Mouse (Mus musculus) midbrain, embryonic 11.5 days (tissue): Measurements from ENCODE around the gene Vamp2. TPM values are rescaled to one million over a fixed set of nuclear protein-coding genes. Genes with fewer than 3 reads are reported as not detected.

ENCODE experiments used
- ATAC-seq: fragments of 200-750 bp; cut with Nextera tagmentation; 2 replicates; pipeline ENCODE4 v1.8.0; 2017; ENCODE audit warnings: moderate TSS enrichment, moderate library complexity; ENCODE audit not compliant: low FRiP score
- DNase-seq: peaks from one replicate; pipeline ENCODE4 v3.0.0; 2015; ENCODE audit warnings: low spot score; ENCODE audit errors: missing footprints
- H3K27ac ChIP-seq: fragments of 300-500 bp; sonication (generic); 2 replicates; pipeline ENCODE4 v1.5.1; 2014; ENCODE audit warnings: low read depth, low read length
- H3K27me3 ChIP-seq: fragments of 300-500 bp; sonication (generic); 2 replicates; pipeline ENCODE4 v1.6.1; 2014; ENCODE audit warnings: mild to moderate bottlenecking, low read length, moderate library complexity, mixed read lengths; ENCODE audit not compliant: control insufficient read depth, insufficient read depth
- H3K36me3 ChIP-seq: fragments of 300-500 bp; sonication (generic); 2 replicates; pipeline ENCODE4 v1.6.1; 2014; ENCODE audit warnings: mild to moderate bottlenecking, low read length, moderate library complexity, mixed read lengths; ENCODE audit not compliant: control insufficient read depth, insufficient read depth
- H3K4me1 ChIP-seq: fragments of 300-500 bp; sonication (generic); 2 replicates; pipeline ENCODE4 v1.6.1; 2014; ENCODE audit warnings: low read length; ENCODE audit not compliant: control insufficient read depth, insufficient read depth
- H3K4me2 ChIP-seq: fragments of 300-500 bp; sonication (generic); 2 replicates; pipeline ENCODE4 v1.6.1; 2014; ENCODE audit warnings: mild to moderate bottlenecking, moderate library complexity
- H3K4me3 ChIP-seq: fragments of 300-500 bp; sonication (generic); 2 replicates; pipeline ENCODE4 v1.5.1; 2014; ENCODE audit warnings: low read depth, low read length
- H3K9ac ChIP-seq: fragments of 300-500 bp; sonication (generic); 2 replicates; pipeline ENCODE4 v1.6.1; 2014; ENCODE audit warnings: low read length
- H3K9me3 ChIP-seq: fragments of 300-500 bp; sonication (generic); 2 replicates; pipeline ENCODE4 v1.6.1; 2016; ENCODE audit warnings: low read length; ENCODE audit not compliant: control insufficient read depth
- WGBS: fragments of 180-500 bp; shearing (Covaris S2); extraction: QIAGEN DNeasy Blood & Tissue Kit; methylation state at CpG from one replicate; pipeline ENCODE4 v1.1.7; 2014; 5-methylcytosine and 5-hydroxymethylcytosine counted together
- polyA plus RNA-seq: library from polyadenylated mRNA; unstranded; fragments of >200 nt; fragmentation: Nextera tagmentation; extraction: Ambion mirVana; gene quantifications from 2 replicates; pipeline ENCODE4 v1.2.1, GENCODE M21; 2014

Vamp2 gene
- polyA plus RNA-seq, 1 experiment from 2014 or later, result 72.4 TPM

DNA sequence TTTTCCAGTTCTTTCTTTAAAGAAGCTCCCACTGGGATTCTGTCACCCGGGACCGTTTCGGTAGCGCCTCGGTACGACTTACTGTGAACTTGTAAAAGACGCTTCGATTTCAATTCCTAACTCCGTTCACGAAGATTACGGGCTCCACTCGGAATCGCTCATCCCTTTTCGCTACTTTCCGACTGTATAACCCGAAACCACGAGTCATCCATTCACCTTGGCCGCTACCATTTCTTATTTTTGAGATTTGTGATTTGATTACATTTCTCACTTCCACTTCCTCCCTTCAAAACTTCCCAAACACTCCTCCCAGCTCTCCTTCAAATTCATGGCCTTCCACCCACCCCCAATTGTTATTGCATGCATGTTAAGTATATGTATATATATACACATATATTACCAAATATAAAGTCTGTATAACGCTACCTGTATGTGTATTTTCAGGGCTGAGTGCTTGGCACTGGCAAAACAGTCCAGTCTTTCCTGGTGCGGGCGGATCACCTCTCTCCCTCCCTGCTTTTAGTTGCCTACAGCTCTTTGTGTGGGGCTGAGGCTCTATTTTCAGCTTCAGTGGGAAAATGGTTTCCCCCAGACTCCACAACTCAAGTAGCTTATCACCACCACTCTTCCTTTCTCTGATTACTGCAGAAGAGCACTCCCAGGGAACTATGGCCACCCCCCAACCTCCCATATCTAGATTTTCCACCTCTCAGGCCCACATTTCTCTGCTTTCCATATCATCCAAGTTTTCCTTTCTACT, 22.9 kb downstream of the Vamp2 start:
- Histone ChIP-seq H3K4me2 (peak overlapping the region; percentile 55), H3K9ac (peak overlapping the region; percentile 56), H3K4me1 (peaks cover 6% of the 10 kb centered on the region), H3K4me3 (peak overlapping the region; percentile 45), H3K27ac (no peak overlapping the region), H3K36me3 (peaks cover 5% of the 10 kb centered on the region; the same call in 1 of the 2 replicates), H3K27me3 (peaks cover 2% of the 10 kb centered on the region), H3K9me3 (no peaks in the 10 kb centered on the region)
- ATAC-seq, result 0 out of 2 replicates have a peak, but pooled peaks have one; percentile 46
- whole genome bisulfite sequencing, result 7% methylated on average over 21 of the region's 21 CpGs
- peak; percentile 95 for DNase-seq

DNA sequence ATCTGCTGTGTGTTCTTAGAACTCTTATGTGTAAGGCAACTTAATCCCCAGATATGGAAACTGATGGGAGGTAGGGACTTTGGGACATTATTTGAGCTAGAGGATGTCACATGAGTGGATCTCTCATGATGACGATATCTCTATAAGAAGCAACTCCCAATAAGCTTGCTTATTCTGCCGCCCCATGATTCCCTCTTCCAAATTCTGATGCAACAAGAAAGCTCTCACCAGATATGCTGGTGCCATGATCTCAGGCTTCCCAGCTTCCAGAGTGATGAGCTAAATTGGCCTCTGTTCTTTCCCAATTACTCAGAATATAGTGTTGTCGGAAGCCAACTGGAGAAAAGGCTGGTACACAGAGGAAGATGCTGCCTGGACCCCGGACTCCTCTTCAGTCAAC, 23.6 kb downstream of the Vamp2 start:
- Histone ChIP-seq H3K27ac (no peak overlapping the region), H3K4me3 (peak overlapping the region; percentile 45; the same call in 1 of the 2 replicates), H3K4me1 (peaks cover 6% of the 10 kb centered on the region), H3K9ac (no peak overlapping the region), H3K9me3 (no peaks in the 10 kb centered on the region), H3K36me3 (peaks cover 5% of the 10 kb centered on the region; the same call in 1 of the 2 replicates), H3K4me2 (no peak overlapping the region; the same call in 1 of the 2 replicates), H3K27me3 (peaks cover 2% of the 10 kb centered on the region)
- ATAC-seq (no peak), DNase-seq (peak; percentile 82)
- WGBS, result 61% methylated on average over 4 of the region's 4 CpGs

DNA sequence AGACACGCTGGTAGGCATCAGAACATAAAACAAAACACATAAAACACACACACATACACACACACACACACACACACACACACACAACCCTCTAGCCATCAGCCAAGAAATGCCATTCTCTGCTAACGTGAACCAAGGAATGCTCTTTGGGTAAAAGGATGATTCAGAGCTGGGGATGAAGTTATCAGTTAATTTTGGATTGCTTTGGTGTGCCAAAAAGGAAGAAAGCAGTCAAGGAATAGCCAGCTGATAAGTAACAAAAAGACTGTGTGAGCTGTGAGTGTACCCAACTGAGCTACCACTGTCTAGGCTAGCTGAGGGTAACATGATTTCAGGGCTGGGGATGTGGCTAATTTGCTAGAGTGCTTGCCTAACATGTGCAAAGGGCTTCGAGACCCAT, 25.7 kb downstream of the Vamp2 start:
- Histone ChIP-seq H3K27ac (no peak overlapping the region), H3K27me3 (peaks cover 2% of the 10 kb centered on the region), H3K4me3 (no peak overlapping the region), H3K4me1 (peaks cover 12% of the 10 kb centered on the region), H3K4me2 (no peak overlapping the region), H3K9ac (no peak overlapping the region), H3K36me3 (no peaks in the 10 kb centered on the region), H3K9me3 (no peaks in the 10 kb centered on the region)
- DNase-seq (no peak), ATAC-seq (no peak)
- WGBS, result 80% methylated on average over 3 of the region's 3 CpGs

DNA sequence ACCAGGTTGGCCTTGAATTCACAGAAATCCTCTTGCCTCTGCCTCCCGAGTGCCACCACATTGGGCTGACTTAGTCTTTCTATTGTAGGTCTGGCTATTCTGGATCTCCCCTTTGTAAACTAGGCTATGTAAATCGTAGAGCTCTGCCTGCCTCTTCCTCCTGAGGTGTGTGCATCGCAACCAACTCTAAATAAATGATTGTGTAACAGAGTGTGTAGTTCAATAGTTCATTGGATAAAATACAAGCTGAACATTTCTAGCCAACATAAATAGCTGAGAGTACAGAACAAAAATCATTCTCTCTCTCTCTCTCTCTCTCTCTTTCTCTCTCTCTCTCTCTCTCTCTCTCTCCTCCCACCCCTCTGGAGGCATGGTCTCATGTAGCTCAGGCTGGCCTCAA, 26.3 kb downstream of the Vamp2 start:
- Histone ChIP-seq H3K4me2 (no peak overlapping the region), H3K36me3 (no peaks in the 10 kb centered on the region), H3K27me3 (peaks cover 2% of the 10 kb centered on the region), H3K4me1 (peaks cover 14% of the 10 kb centered on the region), H3K4me3 (no peak overlapping the region), H3K27ac (no peak overlapping the region), H3K9ac (no peak overlapping the region), H3K9me3 (no peaks in the 10 kb centered on the region)
- DNase-seq (no peak), ATAC-seq (no peak)
- WGBS, result 83% methylated on average over 3 of the region's 3 CpGs

DNA sequence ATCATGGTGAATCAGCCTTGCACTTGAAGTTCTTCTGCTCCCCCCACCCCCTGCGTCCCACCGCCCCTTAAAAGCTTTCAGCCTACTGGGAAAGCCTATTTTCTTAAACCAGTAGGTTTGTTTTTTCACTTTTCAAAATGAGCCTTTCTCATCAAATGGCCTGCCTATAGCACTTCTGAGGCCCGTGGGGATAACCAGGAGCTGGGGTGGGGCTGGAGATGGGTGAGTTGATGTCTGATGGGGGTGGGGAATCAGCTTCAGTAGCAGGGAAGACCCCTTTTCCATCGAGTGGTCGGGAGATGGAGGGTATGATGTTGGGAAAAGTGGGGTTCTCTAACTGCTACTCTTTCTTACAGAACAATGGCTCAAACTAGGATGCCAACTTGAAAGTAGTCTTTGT, 28.6 kb downstream of the Vamp2 start:
- peaks cover 24% of the 10 kb centered on the region for H3K4me1 ChIP-seq
- H3K4me2 ChIP-seq, result peak overlapping the region; percentile 78
- DNase-seq, result no peak
- no peak overlapping the region for H3K4me3 ChIP-seq
- no peaks in the 10 kb centered on the region for H3K36me3 ChIP-seq
- H3K9ac ChIP-seq, result no peak overlapping the region
- 53% methylated on average over 5 of the region's 5 CpGs for WGBS
- H3K27me3 ChIP-seq, result peaks cover 15% of the 10 kb centered on the region
- no peaks in the 10 kb centered on the region for H3K9me3 ChIP-seq
- no peak for ATAC-seq
- H3K27ac ChIP-seq, result no peak overlapping the region

DNA sequence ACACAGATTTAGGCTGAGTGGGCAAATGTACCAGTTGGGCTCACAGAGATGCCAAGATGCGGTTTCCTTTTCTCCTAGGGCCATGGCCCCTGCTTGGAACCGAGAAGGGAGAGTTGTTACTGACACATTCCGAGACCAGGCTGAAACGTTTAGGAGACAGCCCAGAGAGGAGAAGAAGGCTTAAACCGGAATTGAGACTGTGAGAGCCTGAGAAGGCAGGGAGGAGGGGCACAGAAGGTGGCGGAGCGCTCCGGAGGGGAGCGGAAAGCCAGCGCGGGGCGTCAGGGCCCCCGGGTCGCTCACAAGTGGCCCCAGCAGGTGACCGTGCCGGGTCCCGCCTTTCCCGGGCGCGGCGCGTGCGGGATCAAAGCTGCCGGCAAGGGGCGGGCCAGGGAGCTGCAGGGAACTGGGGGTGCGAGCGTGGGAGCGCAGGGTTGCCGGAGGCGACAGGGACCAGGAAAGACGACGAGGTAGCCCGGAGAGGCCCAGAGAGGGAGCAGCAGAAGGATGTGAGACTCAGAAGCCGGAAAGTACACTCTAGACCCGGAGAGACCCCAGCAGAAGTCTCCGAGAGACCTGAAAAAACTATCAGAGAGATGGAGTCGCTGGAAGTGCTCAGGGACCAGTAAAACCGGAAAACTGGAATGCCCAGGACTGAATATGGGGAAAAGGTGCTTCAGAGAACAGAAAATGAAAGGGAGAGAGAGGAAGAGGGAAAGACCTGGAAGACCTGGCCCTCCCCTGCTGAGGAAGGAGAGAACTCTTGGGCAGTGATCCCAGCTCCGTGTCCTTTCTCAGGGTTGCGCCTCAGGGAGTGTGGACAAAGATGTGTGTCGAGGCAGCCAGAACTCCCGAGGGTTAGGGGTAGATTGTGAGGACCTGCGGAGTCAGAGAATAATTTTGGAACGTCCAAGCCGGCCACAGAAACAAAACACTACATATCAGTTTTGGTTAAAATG, 29.7 kb downstream of the Vamp2 start:
- Histone ChIP-seq H3K36me3 (no peaks in the 10 kb centered on the region), H3K4me2 (peak overlapping the region; percentile 78), H3K27ac (0 out of 2 replicates have a peak overlapping the region, but pooled peaks have one; percentile 27), H3K9me3 (no peaks in the 10 kb centered on the region), H3K4me1 (peaks cover 26% of the 10 kb centered on the region), H3K27me3 (peaks cover 15% of the 10 kb centered on the region), H3K9ac (peak overlapping the region; percentile 68), H3K4me3 (peak overlapping the region; percentile 74)
- 0 out of 2 replicates have a peak, but pooled peaks have one; percentile 20 for ATAC-seq
- WGBS, result under 1% methylated on average over 45 of the region's 45 CpGs
- DNase-seq, result peak; percentile 97

DNA sequence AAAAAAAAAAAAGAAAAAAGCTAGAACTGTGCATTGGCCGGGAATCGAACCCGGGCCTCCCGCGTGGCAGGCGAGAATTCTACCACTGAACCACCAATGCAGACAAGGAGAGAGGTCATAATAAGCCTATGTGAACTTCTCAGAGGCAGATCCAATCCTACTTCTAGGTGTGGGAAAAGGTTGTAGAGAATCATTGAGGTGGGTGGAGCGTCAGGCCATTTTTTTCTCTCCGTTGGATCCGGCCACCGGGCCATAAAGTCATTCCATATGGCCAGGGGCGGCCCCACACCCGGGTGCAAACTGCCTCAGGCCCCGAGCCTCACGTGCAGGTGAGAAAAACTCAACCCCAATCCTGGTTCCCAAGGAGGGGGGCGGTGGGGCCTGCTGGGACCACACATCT, 30.5 kb downstream of the Vamp2 start:
- H3K9ac ChIP-seq, result no peak overlapping the region
- DNase-seq, result peak; percentile 100
- ATAC-seq, result peak; percentile 16; the same call in 1 of the 2 replicates
- H3K4me2 ChIP-seq, result peak overlapping the region; percentile 78
- peaks cover 15% of the 10 kb centered on the region for H3K27me3 ChIP-seq
- WGBS, result under 1% methylated on average over 15 of the region's 15 CpGs
- peak overlapping the region; percentile 74 for H3K4me3 ChIP-seq
- H3K36me3 ChIP-seq, result no peaks in the 10 kb centered on the region
- peaks cover 28% of the 10 kb centered on the region for H3K4me1 ChIP-seq
- no peaks in the 10 kb centered on the region for H3K9me3 ChIP-seq
- H3K27ac ChIP-seq, result no peak overlapping the region

DNA sequence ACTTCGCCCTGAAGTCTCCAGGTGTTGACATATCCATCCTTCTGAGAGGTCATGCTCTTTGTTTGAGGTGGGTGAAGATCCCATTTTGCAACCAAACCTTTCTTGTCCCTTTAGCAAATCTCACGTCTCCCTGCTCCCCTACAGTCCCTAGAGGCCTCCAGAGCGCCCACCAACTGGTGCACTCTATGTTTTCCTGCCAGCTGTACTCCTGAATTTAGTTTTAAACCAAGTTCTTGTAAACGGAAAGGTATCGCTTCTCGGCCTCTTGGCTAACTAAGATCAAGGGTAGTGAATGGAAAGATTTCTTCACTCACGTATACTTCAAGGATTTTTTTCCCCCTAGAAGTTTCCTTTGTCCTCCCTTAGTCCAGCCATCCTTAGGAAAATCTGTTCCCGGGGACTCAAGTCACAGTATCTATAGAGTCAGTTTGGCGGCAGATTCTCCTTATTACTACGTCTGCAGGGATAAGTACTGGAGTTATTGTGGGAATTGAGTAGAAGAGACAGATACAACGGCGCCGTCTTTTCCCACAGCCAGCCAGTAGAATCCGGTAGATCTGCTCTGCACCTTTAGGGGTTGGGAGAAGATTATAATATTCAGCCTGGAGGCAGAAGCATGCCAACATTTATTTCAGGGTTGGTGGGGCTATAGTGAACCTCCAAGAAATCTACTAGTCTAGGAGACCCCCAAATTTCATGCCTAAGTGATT, 31.3 kb downstream of the Vamp2 start:
- Histone ChIP-seq H3K27ac (no peak overlapping the region), H3K36me3 (no peaks in the 10 kb centered on the region), H3K4me1 (peaks cover 28% of the 10 kb centered on the region), H3K4me3 (peak overlapping the region; percentile 74), H3K27me3 (peaks cover 15% of the 10 kb centered on the region), H3K9ac (peak overlapping the region; percentile 6; the same call in 1 of the 2 replicates), H3K4me2 (peak overlapping the region; percentile 87), H3K9me3 (no peaks in the 10 kb centered on the region)
- 26% methylated on average over 14 of the region's 14 CpGs for WGBS
- ATAC-seq (no peak), DNase-seq (no peak)
